Mouse (Mus musculus): ENCODE results near the gene Tmco5b.

Gene Tmco5b

GRCm38 (mm10) chr2:113285432-113285831, at the start of gene Tmco5b:
Tmco5b (plus strand) TSS chr2:113285732.
- DNase-seq, result no peak

DNA sequence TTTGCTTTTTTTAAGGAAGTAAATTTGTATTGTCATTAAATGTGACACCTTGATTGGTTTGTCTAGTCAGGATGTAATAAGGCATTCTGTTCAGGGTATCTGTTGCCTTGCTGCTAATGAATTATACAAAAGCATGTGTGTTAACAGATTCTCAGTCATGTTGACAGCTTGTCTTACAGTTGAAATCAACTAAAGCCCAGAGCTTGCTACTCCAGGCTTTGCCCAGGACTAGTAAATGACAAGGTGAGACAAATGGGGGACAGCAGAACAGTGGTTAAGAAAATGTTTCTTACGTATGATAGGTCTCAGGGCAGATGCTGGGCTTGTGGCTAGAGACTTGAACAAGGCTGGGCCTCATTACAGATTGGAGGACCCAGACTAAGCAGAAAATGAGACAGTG, 48.5 kb upstream of the Tmco5b start:
- no peak for DNase-seq

DNA sequence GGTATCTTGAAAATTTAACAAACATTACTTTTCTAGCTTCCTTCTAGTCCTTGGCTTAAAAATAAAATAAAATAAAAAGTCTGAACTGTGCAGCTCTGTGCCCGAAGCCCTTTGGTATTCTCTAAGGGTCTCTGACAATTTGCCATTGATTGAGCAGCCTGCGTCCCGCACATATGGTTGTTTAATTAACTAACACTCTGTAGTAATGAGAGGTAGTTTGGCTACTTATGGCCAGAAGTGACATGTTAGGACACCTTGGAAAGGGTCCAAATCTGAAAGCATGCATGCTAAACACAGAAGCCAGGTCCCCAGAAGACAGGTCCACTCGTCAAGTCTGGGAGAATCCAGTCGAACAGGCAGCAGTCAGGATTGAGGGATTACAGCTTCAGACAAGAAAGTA, 46.7 kb upstream of the Tmco5b start:
- DNase-seq, result no peak

- DNase-seq, result no peak
These were observed 17.1 kb downstream of the Tmco5b start for GRCm38 (mm10) chr2:113302349-113303239.

GRCm38 (mm10) chr2:113303240-113303538, 17.7 kb downstream of the Tmco5b start:
- DNase-seq, result no peak

DNA sequence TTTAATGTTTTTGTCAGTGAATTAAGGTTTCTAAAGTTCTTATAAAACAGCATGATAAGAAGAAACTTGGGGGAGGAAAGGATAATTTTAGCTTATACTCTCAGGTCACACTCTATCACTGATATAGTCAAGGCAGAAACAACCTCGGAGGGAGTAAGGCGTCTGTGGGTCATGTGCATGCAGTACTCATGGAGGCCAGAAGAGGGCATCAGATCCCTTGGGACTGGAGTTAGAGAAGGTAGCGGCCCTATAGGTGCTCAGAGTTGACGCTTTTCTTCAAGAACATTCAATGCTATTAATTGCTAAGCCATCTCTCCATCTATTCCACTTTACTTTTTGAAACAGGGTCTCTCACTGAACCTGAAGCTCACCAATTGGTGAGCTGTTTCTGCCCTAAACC, 19.8 kb downstream of the Tmco5b start:
- peak; percentile 68 for DNase-seq

- DNase-seq, result no peak
These were observed 25.7 kb downstream of the Tmco5b start for GRCm38 (mm10) chr2:113311211-113311610.

- peak; percentile 81 for DNase-seq
These were observed 37.5 kb downstream of the Tmco5b start for GRCm38 (mm10) chr2:113323016-113323415.

- no peak for DNase-seq
These were observed 48.4 kb downstream of the Tmco5b start for GRCm38 (mm10) chr2:113333799-113334541.

DNA sequence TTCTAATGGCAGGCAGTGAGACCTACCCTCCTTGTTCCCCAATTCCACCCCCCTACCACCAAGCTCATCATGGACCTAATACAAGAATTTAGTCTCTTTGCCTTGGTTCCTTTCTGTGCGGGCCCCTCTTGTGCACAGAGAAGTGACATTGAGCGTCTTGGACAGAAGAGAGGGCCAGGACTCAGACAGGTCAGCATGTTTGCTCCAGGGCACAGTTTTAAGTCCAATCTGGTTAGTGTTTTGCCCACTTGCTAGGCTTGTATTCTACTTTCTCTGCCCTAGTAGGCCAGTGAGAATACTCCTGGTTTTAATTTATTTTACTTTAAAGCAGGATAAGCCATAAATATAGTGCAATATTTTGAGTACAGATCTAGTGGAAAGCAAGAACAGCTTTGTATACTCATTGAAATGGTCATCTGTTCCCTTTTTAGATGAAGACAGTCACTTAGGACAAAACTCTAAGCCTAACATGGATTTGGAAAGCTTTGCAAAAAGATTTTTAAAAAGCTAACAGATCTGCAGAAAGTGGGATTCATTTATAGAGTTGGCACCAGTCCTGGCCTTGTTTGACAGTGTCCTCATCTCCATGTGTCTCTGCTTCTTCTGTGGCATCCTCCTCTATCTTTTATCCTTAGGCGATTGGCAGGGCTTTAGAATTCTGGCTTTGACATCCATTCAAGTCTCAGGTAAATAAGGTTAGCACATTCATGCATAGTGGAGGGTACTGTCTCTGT, 50.2 kb downstream of the Tmco5b start:
- DNase-seq, result no peak

DNA sequence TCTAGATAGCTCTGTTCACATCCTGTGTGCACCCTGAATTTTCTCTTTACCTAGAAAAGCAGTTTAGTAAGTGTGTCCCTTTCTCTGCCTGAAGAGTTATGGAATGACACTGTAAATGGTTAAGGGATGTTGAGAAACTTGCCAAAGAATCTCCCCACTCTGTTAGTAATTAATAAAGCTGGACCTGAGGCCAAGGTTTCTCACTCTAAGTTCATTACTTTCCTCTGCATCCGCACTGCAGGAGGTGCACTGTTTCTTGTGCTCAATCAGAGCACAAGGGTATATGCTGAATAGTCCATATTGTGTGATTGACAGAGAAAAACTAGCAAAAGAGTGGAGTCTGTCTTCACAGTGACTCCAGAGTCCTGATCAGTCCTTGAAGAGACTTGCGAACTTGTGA, 59.0 kb downstream of the Tmco5b start:
- DNase-seq, result no peak

All from cerebellum, adult 9-11 months (tissue).